Mouse (Mus musculus) embryonic fibroblast, embryonic 13.5 days (primary cell): ENCODE measurements around the gene Slc6a17. TPM values are rescaled to one million over a fixed set of nuclear protein-coding genes. Genes with fewer than 3 reads are reported as not detected.

Experiments used
- H3K27ac ChIP-seq: 2 replicates; pipeline ENCODE4 v1.5.1; 2012; ENCODE audit warnings: low read length, control low read depth, inconsistent platforms; ENCODE audit not compliant: insufficient read depth
- H3K4me1 ChIP-seq: 2 replicates; pipeline ENCODE4 v1.6.1; 2011; ENCODE audit warnings: low read length; ENCODE audit not compliant: control insufficient read depth, insufficient read depth
- H3K4me3 ChIP-seq: 2 replicates; pipeline ENCODE4 v1.5.1; 2011; ENCODE audit warnings: mild to moderate bottlenecking, control low read depth, low read length; ENCODE audit not compliant: insufficient read depth
- CTCF ChIP-seq: IDR thresholded peaks from 2 replicates; pipeline ENCODE4 v1.5.1; 2011; ENCODE audit warnings: mild to moderate bottlenecking, control low read depth, low read length, moderate library complexity, borderline replicate concordance; ENCODE audit not compliant: insufficient read depth
- POLR2A ChIP-seq: IDR thresholded peaks from 2 replicates; pipeline ENCODE4 v1.6.1; 2011; ENCODE audit warnings: low read depth, mild to moderate bottlenecking, control low read depth, low read length, moderate library complexity
- polyA plus RNA-seq: library from polyadenylated mRNA; stranded (reverse); fragments of >200 nt; gene quantifications from 2 replicates; pipeline ENCODE4 v1.2.4, GENCODE M21; 2011; ENCODE audit warnings: low read depth; ENCODE audit not compliant: missing spikeins, insufficient read length

Slc6a17 gene
- polyA plus RNA-seq, 1 experiment = 10.9 TPM

DNA sequence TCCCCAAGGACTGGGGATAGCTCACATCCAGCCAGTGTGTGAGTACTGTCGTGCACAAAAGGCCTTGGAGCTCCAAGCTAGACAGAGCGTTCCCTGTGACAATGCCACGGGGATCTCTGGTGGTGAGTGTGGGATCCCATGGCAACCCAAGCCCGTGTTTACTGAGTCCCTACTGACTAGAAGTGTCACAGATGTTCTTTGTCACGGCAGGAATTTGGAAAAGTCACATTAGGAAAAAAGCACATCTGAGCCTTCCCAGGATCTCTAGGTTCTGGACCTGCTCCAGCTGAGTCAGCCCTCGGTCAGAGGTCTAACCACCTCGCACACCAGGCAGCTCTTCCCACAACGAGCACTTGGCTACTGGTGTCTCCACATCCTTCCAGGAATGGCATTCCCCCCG lies 84.2 kb downstream of the Slc6a17 start:
- no peak overlapping the region for H3K4me3 ChIP-seq
- TF ChIP-seq POLR2A = no peak
- TF ChIP-seq CTCF = no peak
- no peak overlapping the region for H3K27ac ChIP-seq
- no peaks in the 10 kb centered on the region for H3K4me1 ChIP-seq

DNA sequence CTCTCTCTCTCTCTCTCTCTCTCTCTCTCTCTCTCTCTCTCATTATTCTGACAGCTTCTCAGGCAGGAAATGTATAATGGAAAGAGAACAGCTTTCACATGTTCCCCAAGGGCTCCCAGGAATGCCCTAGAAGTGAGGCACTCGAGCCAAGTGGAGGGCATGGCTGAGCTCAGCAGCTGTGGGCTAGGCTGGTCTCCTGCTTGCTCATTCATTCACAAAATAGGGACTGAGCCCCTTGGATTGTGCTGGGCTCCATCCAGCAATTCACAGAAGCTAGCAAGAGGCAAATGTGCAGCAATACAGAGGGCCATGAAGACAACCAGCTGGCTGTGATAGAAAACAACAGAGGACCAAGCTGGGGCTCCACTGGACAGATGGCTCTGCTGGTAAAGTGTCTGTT lies 86.5 kb downstream of the Slc6a17 start:
- no peaks in the 10 kb centered on the region for H3K4me1 ChIP-seq
- no peak overlapping the region for H3K27ac ChIP-seq
- no peak overlapping the region for H3K4me3 ChIP-seq
- TF ChIP-seq POLR2A = no peak
- TF ChIP-seq CTCF = no peak

DNA sequence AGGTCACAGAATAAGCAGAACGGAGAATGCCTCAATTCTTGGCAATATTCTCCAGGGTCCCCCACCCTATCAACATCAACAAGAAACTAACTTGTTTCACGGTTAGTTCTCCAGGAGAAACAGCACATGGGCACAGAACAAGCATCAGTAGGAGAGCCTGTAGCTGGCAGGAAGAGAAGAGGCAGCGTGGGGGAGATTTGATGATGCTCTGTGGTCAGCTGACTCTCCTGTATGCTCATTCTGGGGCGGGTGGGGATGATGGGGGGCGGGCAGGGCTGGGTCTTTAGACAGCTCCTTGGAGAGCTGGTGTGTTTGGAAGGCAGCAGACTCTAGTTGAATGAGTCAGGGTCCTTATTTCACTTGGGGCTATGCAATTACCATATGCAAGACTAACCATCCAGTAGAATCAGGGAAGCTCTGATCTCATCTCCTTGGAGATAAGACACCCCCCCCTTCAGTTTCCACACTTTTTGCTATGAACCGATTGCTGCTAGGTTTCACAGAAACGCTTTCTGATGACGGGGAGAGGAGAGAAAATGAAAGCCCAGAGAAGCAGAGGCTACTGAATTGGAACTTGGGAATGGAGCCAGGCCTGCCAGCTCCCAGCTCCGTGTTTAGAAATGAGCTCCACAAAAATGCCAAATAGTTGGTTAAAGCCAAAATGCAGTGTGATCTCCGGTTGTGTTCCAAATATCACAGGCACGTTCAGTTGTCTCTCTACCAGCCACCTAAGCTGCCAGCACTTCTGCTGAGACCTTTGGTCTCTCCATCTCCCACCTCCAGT lies 93.4 kb downstream of the Slc6a17 start:
- no peak overlapping the region for H3K27ac ChIP-seq
- no peaks in the 10 kb centered on the region for H3K4me1 ChIP-seq
- H3K4me3 ChIP-seq = no peak overlapping the region
- no peak for TF ChIP-seq CTCF
- no peak for TF ChIP-seq POLR2A

DNA sequence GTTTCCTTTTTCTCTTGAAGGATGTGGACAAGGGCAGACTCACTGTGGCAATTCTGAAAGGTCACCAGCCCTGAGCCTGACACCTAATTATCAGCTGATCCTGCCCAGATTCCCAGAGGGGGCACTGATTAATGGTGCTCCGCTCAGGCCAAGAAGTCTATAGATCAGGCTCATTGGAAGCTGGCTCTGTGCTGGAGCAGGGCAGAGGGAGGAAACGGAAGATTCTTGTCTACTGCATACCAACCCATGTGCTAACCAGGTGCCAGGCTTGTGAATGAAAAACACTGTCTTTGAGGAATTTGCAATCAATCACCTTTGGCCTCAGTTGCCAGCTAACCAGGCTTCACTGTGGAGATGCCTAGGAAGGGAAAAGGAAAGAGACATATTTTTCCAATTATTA lies 97.7 kb downstream of the Slc6a17 start:
- no peaks in the 10 kb centered on the region for H3K4me1 ChIP-seq
- no peak overlapping the region for H3K4me3 ChIP-seq
- H3K27ac ChIP-seq = no peak overlapping the region
- TF ChIP-seq CTCF (no peak), POLR2A (no peak)

Other genes with a start within 250 kb of the Slc6a17 start
- gene Lamtor5, start 239.2 kb downstream of the Slc6a17 start, polyA plus RNA-seq = 72.9 and 84.2 TPM in 2 replicates
- 11.6 and 13.5 TPM in 2 replicates for gene Slc16a4, start 226.8 kb downstream of the Slc6a17 start, polyA plus RNA-seq
- gene Rbm15, start 184.3 kb downstream of the Slc6a17 start, polyA plus RNA-seq = 18.2 and 19.0 TPM in 2 replicates
- not detected in 2 replicates for gene Kcnc4, start 58.5 kb downstream of the Slc6a17 start, polyA plus RNA-seq
- 0.37 TPM in 1 of 2 replicates, not detected in the other for gene Ubl4b, start 37.1 kb upstream of the Slc6a17 start, polyA plus RNA-seq
- gene Alx3, start 77.0 kb upstream of the Slc6a17 start, polyA plus RNA-seq = 1.8 and 1.9 TPM in 2 replicates
- not detected in 2 replicates for gene Gm10961, start 113.3 kb upstream of the Slc6a17 start, polyA plus RNA-seq
- 39.1 and 41.7 TPM in 2 replicates for gene Strip1, start 113.7 kb upstream of the Slc6a17 start, polyA plus RNA-seq
- gene Ahcyl1, start 178.5 kb upstream of the Slc6a17 start, polyA plus RNA-seq = 216 and 238 TPM in 2 replicates
- gene Csf1, start 242.5 kb upstream of the Slc6a17 start, polyA plus RNA-seq = 208 and 272 TPM in 2 replicates